Mouse (Mus musculus): ENCODE measurements around the gene Vmn2r48. TPM values are rescaled to one million over a fixed set of nuclear protein-coding genes. Genes with fewer than 3 reads are reported as not detected.
"Not testable (repeated sequence)": the region's sequence is repeated elsewhere in the genome, so short reads cannot be mapped to it uniquely, and the experiment has no call there.

Gene Vmn2r48
- total RNA-seq (2017): not detected in 2 replicates

DNA sequence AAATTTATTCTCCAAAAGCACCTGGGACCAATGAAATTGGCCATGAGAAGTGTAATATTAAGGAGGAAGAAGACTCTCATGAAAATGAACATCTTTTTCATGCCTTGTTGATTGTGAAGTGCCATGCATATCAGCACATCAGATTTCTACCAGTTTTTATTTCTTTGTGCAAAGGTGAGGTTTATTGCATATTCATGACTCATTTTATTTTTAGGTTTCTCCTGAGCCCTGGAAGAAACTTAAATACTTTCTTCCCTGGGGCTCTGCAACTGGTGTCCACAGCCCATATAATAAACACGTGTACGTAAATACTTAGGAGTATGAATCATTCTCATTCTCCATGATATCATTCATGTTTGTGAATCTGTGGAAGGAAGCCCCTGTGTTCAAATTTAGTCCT is at the start of gene Vmn2r48:
Gene Vmn2r48, minus strand, starts transcription at position 101 of the 400 bp plus-strand sequence.
- ATAC-seq (ENCODE audit: extremely low read depth, insufficient number of reproducible peaks, low FRiP score, poor library complexity, severe bottlenecking): not testable (repeated sequence)

DNA sequence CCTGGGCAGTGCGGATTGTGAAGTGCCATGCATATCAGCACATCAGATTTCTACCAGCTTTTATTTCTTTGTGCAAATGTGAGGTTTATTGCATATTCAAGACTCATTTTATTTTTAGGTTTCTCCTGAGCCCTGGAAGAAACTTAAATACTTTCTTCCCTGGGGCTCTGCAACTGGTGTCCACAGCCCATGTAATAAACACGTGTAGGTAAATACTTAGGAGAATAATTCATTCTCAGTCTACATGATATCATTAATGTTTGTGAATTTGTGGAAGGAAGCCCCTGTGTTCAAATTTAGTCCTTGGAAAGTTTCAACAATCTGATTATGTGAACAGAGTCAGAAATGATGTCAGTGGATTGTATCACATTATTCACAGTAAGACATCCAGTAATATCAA is 38.8 kb upstream of the Vmn2r48 start, which contains the start of gene Vmn2r49:
Gene Vmn2r49, minus strand, starts transcription at position 101 of the 400 bp plus-strand sequence.
- not testable (repeated sequence) for ATAC-seq (ENCODE audit: extremely low read depth, insufficient number of reproducible peaks, low FRiP score, poor library complexity, severe bottlenecking)

Other genes with a start within 250 kb of the Vmn2r48 start
- not detected in 2 replicates for gene Vmn2r46, start 183.0 kb downstream of the Vmn2r48 start, total RNA-seq (2017)
- gene Vmn2r47, start 112.3 kb downstream of the Vmn2r48 start, total RNA-seq (2017): not detected in 2 replicates
- 0.23 TPM in 1 of 2 replicates, not detected in the other for gene Vmn2r49, start 38.7 kb upstream of the Vmn2r48 start, total RNA-seq (2017)
- gene Vmn2r50, start 99.7 kb upstream of the Vmn2r48 start, total RNA-seq (2017): not detected in 2 replicates
- gene Vmn2r51, start 152.2 kb upstream of the Vmn2r48 start, total RNA-seq (2017): not detected in 2 replicates
- not detected in 2 replicates for gene Vmn2r52, start 223.0 kb upstream of the Vmn2r48 start, total RNA-seq (2017)